Mouse (Mus musculus): ENCODE measurements at regions not wholly inside any gene's neighbourhood (a gene's known extent, or its start where the extent isn't known, plus 50 kb on each side); places are given as distances from the start of the nearest gene placed in this dataset.
A peak's percentile ranks its signal among the peaks of the same experiment; 100 is the strongest.

GRCm38 (mm10) chr17:9768275-9768674, 98.8 kb upstream of the Pabpc6 start:
- H3K27me3 ChIP-seq (ENCODE audit: insufficient read depth, low read length): no peaks in the 10 kb centered on the region
- no peaks in the 10 kb centered on the region for H3K9me3 ChIP-seq (replicated peaks; ENCODE audit: low read length)
- H3K4me1 ChIP-seq (replicated peaks; ENCODE audit: insufficient read depth, low read length): peaks cover 23% of the 10 kb centered on the region; the same call in 1 of the 2 replicates
- H3K4me2 ChIP-seq (ENCODE audit: low read length): no peak overlapping the region
- no peak for TF ChIP-seq CTCF (IDR thresholded peaks at IDR 0.05; ENCODE audit: low read depth)
- H3K4me3 ChIP-seq (replicated peaks; ENCODE audit: low read depth, low read length): no peak overlapping the region
- ATAC-seq (replicated peaks; ENCODE audit: low FRiP score, low read depth) (no peak), DNase-seq (ENCODE audit: low spot score) (peak; percentile 60)
- no peak overlapping the region for H3K9ac ChIP-seq (ENCODE audit: low read depth, low read length)
- no peaks in the 10 kb centered on the region for H3K36me3 ChIP-seq (ENCODE audit: insufficient read depth, low read length)
- peak overlapping the region; percentile 58 for H3K27ac ChIP-seq

- no peaks in the 10 kb centered on the region for H3K9me3 ChIP-seq (replicated peaks; ENCODE audit: low read length)
- TF ChIP-seq CTCF (IDR thresholded peaks at IDR 0.05; ENCODE audit: low read depth): no peak
- H3K27me3 ChIP-seq (ENCODE audit: insufficient read depth, low read length): no peaks in the 10 kb centered on the region
- no peak overlapping the region for H3K4me2 ChIP-seq (ENCODE audit: low read length)
- no peak overlapping the region for H3K9ac ChIP-seq (ENCODE audit: low read depth, low read length)
- H3K4me1 ChIP-seq (replicated peaks; ENCODE audit: insufficient read depth, low read length): peaks cover 23% of the 10 kb centered on the region; the same call in 1 of the 2 replicates
- ATAC-seq (replicated peaks; ENCODE audit: low FRiP score, low read depth) (no peak), DNase-seq (ENCODE audit: low spot score) (no peak)
- WGBS: 91% methylated on average over 5 of the region's 5 CpGs
- no peak overlapping the region for H3K27ac ChIP-seq
- no peak overlapping the region for H3K4me3 ChIP-seq (replicated peaks; ENCODE audit: low read depth, low read length)
- H3K36me3 ChIP-seq (ENCODE audit: insufficient read depth, low read length): no peaks in the 10 kb centered on the region
These were observed 96.2 kb upstream of the Pabpc6 start for GRCm38 (mm10) chr17:9765680-9766250.

- under 1% methylated on average over 22 of the region's 22 CpGs for whole genome bisulfite sequencing
- Histone ChIP-seq H3K4me3 (replicated peaks; ENCODE audit: low read depth, low read length) (peak overlapping the region; percentile 33), H3K9me3 (replicated peaks; ENCODE audit: low read length) (no peaks in the 10 kb centered on the region), H3K36me3 (ENCODE audit: insufficient read depth, low read length) (no peaks in the 10 kb centered on the region), H3K9ac (ENCODE audit: low read depth, low read length) (peak overlapping the region; percentile 23; the same call in 1 of the 2 replicates), H3K4me1 (replicated peaks; ENCODE audit: insufficient read depth, low read length) (peaks cover 23% of the 10 kb centered on the region; the same call in 1 of the 2 replicates), H3K27ac (peak overlapping the region; percentile 75), H3K27me3 (ENCODE audit: insufficient read depth, low read length) (no peaks in the 10 kb centered on the region), H3K4me2 (ENCODE audit: low read length) (peak overlapping the region; percentile 79)
- TF ChIP-seq CTCF (IDR thresholded peaks at IDR 0.05; ENCODE audit: low read depth): no peak
- DNase-seq (ENCODE audit: low spot score) (peak; percentile 63), ATAC-seq (replicated peaks; ENCODE audit: low FRiP score, low read depth) (peak; percentile 65; the same call in 1 of the 2 replicates)
These were observed 95.3 kb upstream of the Pabpc6 start for GRCm38 (mm10) chr17:9764701-9765359.

- peaks cover 24% of the 10 kb centered on the region; the same call in 1 of the 2 replicates for H3K4me1 ChIP-seq (replicated peaks; ENCODE audit: insufficient read depth, low read length)
- ATAC-seq (replicated peaks; ENCODE audit: low FRiP score, low read depth): no peak
- H3K9me3 ChIP-seq (replicated peaks; ENCODE audit: low read length): no peaks in the 10 kb centered on the region
- 0 out of 2 replicates have a peak overlapping the region, but pooled peaks have one; percentile 35 for H3K9ac ChIP-seq (ENCODE audit: low read depth, low read length)
- H3K36me3 ChIP-seq (ENCODE audit: insufficient read depth, low read length): no peaks in the 10 kb centered on the region
- H3K4me3 ChIP-seq (replicated peaks; ENCODE audit: low read depth, low read length): peak overlapping the region; percentile 14; the same call in 1 of the 2 replicates
- DNase-seq (ENCODE audit: low spot score): peak; percentile 21
- no peak for TF ChIP-seq CTCF (IDR thresholded peaks at IDR 0.05; ENCODE audit: low read depth)
- WGBS: 14% methylated on average over 9 of the region's 9 CpGs
- H3K27me3 ChIP-seq (ENCODE audit: insufficient read depth, low read length): no peaks in the 10 kb centered on the region
- peak overlapping the region; percentile 54 for H3K4me2 ChIP-seq (ENCODE audit: low read length)
- peak overlapping the region; percentile 54 for H3K27ac ChIP-seq
These were observed 94.6 kb upstream of the Pabpc6 start for GRCm38 (mm10) chr17:9764041-9764606.

GRCm38 (mm10) chr17:9763110-9763509, 93.6 kb upstream of the Pabpc6 start:
- ATAC-seq (replicated peaks; ENCODE audit: low FRiP score, low read depth) (no peak), DNase-seq (ENCODE audit: low spot score) (no peak)
- H3K9ac ChIP-seq (ENCODE audit: low read depth, low read length): no peak overlapping the region
- 39% methylated on average over 9 of the region's 9 CpGs for WGBS
- no peak overlapping the region for H3K4me3 ChIP-seq (replicated peaks; ENCODE audit: low read depth, low read length)
- peaks cover 15% of the 10 kb centered on the region; the same call in 1 of the 2 replicates for H3K4me1 ChIP-seq (replicated peaks; ENCODE audit: insufficient read depth, low read length)
- no peaks in the 10 kb centered on the region for H3K9me3 ChIP-seq (replicated peaks; ENCODE audit: low read length)
- no peaks in the 10 kb centered on the region for H3K36me3 ChIP-seq (ENCODE audit: insufficient read depth, low read length)
- H3K27ac ChIP-seq: no peak overlapping the region
- no peaks in the 10 kb centered on the region for H3K27me3 ChIP-seq (ENCODE audit: insufficient read depth, low read length)
- TF ChIP-seq CTCF (IDR thresholded peaks at IDR 0.05; ENCODE audit: low read depth): no peak
- H3K4me2 ChIP-seq (ENCODE audit: low read length): no peak overlapping the region

- Histone ChIP-seq H3K4me3 (replicated peaks; ENCODE audit: low read depth, low read length) (no peak overlapping the region), H3K27ac (no peak overlapping the region), H3K36me3 (ENCODE audit: insufficient read depth, low read length) (no peaks in the 10 kb centered on the region), H3K9ac (ENCODE audit: low read depth, low read length) (no peak overlapping the region), H3K4me1 (replicated peaks; ENCODE audit: insufficient read depth, low read length) (peaks cover 15% of the 10 kb centered on the region; the same call in 1 of the 2 replicates), H3K4me2 (ENCODE audit: low read length) (no peak overlapping the region), H3K27me3 (ENCODE audit: insufficient read depth, low read length) (no peaks in the 10 kb centered on the region), H3K9me3 (replicated peaks; ENCODE audit: low read length) (no peaks in the 10 kb centered on the region)
- TF ChIP-seq CTCF (IDR thresholded peaks at IDR 0.05; ENCODE audit: low read depth): no peak
- WGBS: 63% methylated on average over 7 of the region's 7 CpGs
- DNase-seq (ENCODE audit: low spot score) (no peak), ATAC-seq (replicated peaks; ENCODE audit: low FRiP score, low read depth) (no peak)
These were observed 92.9 kb upstream of the Pabpc6 start for GRCm38 (mm10) chr17:9762436-9762835.

Measured in kidney, postnatal 0 days (tissue).